Mouse (Mus musculus): ENCODE data around the gene Pde10a.

- TF ChIP-seq ZNF384 (IDR thresholded peaks at IDR 0.05; ENCODE audit: low read depth, low read length) (no peak), MAFK (IDR thresholded peaks at IDR 0.05; ENCODE audit: insufficient read depth, low read depth, low read length) (no peak)
Observed at GRCm38 (mm10) chr17:8799296-8799731, 274.1 kb downstream of the Pde10a start.

Measured in ES-E14 (cell line).